Mouse (Mus musculus): ENCODE results near the gene Smarcc1. TPM values are rescaled to one million over a fixed set of nuclear protein-coding genes. Genes with fewer than 3 reads are reported as not detected.

The Smarcc1 gene
- total RNA-seq, 2 experiments from 2014 or later, result 64.5 to 74.5 TPM

GRCm38 (mm10) chr9:110228671-110229070, 111.2 kb downstream of the Smarcc1 start:
- no peak for DNase-seq (ENCODE audit: low spot score in 2 of 2)
- intact Hi-C loops (cut with DNase I), result no loop called here

- intact Hi-C loops (cut with DNase I), result no loop called here
- DNase-seq (ENCODE audit: low spot score in 2 of 2), result no peak
Observed at GRCm38 (mm10) chr9:110229112-110229511, 111.6 kb downstream of the Smarcc1 start.

- DNase-seq (ENCODE audit: low spot score in 2 of 2), result no peak
- intact Hi-C loops (cut with DNase I), result no loop called here
Observed at GRCm38 (mm10) chr9:110229566-110230248, 112.2 kb downstream of the Smarcc1 start.

GRCm38 (mm10) chr9:110230395-110231071, 113.0 kb downstream of the Smarcc1 start:
- no peak for DNase-seq (ENCODE audit: low spot score in 2 of 2)
- intact Hi-C loops (cut with DNase I), result no loop called here

GRCm38 (mm10) chr9:110234962-110235361, 117.5 kb downstream of the Smarcc1 start:
- no peak for DNase-seq (ENCODE audit: low spot score in 2 of 2)
- intact Hi-C loops (cut with DNase I), result no loop called here

- peak in 1 of 2 experiments; percentile 39 for DNase-seq (ENCODE audit: low spot score in 2 of 2)
- intact Hi-C loops (cut with DNase I), result no loop called here
Observed at GRCm38 (mm10) chr9:110243221-110243833, 125.8 kb downstream of the Smarcc1 start, which contains the start of gene Cspg5. TSS of gene Cspg5 (plus strand) at chr9:110243783.

GRCm38 (mm10) chr9:110244567-110244888, 127.0 kb downstream of the Smarcc1 start:
- intact Hi-C loops (cut with DNase I), result loop anchor here (2.0 kb wide), 1 partner anchor 38 kb away; no protein-coding TSS in a partner anchor

GRCm38 (mm10) chr9:110244889-110245589, 127.5 kb downstream of the Smarcc1 start:
- intact Hi-C loops (cut with DNase I), result loop anchor here (2.0 to 5.0 kb wide), 2 partner anchors 38 to 47 kb away; no protein-coding TSS in a partner anchor
- DNase-seq (ENCODE audit: low spot score in 2 of 2), result peak; percentile 84 to 87

More at GRCm38 (mm10) chr9:110244567-110244888, 127.0 kb downstream of the Smarcc1 start:
- DNase-seq (ENCODE audit: low spot score in 2 of 2), result no peak

GRCm38 (mm10) chr9:110245590-110246320, 128.2 kb downstream of the Smarcc1 start:
- intact Hi-C loops (cut with DNase I), result loop anchor here (2.0 to 5.0 kb wide), 2 partner anchors 39 to 47 kb away; no protein-coding TSS in a partner anchor
- DNase-seq (ENCODE audit: low spot score in 2 of 2), result peak; percentile 55 to 70

GRCm38 (mm10) chr9:110246321-110246640, 128.8 kb downstream of the Smarcc1 start:
- no peak for DNase-seq (ENCODE audit: low spot score in 2 of 2)
- intact Hi-C loops (cut with DNase I), result loop anchor here (5.0 kb wide), 1 partner anchor 46 kb away; no protein-coding TSS in a partner anchor

- intact Hi-C loops (cut with DNase I), result loop anchor here (5.0 kb wide), 1 partner anchor 45 kb away; no protein-coding TSS in a partner anchor
Observed at GRCm38 (mm10) chr9:110247049-110247448, 129.5 kb downstream of the Smarcc1 start.

GRCm38 (mm10) chr9:110248861-110249260, 131.4 kb downstream of the Smarcc1 start:
- DNase-seq (ENCODE audit: low spot score in 2 of 2), result no peak
- intact Hi-C loops (cut with DNase I), result loop anchor here (5.0 kb wide), 1 partner anchor 43 kb away; no protein-coding TSS in a partner anchor

More at GRCm38 (mm10) chr9:110247049-110247448, 129.5 kb downstream of the Smarcc1 start:
- DNase-seq (ENCODE audit: low spot score in 2 of 2), result no peak

GRCm38 (mm10) chr9:110249823-110250543, 132.5 kb downstream of the Smarcc1 start:
- DNase-seq (ENCODE audit: low spot score in 2 of 2), result peak; percentile 58 to 62
- intact Hi-C loops (cut with DNase I), result loop anchor here (5.0 kb wide), 1 partner anchor 42 kb away; no protein-coding TSS in a partner anchor

- peak; percentile 32 to 36 for DNase-seq (ENCODE audit: low spot score in 2 of 2)
Observed at GRCm38 (mm10) chr9:110250776-110251175, 133.3 kb downstream of the Smarcc1 start.

GRCm38 (mm10) chr9:110255407-110256019, 138.0 kb downstream of the Smarcc1 start:
- DNase-seq (ENCODE audit: low spot score in 2 of 2), result no peak
- intact Hi-C loops (cut with DNase I), result no loop called here

More at GRCm38 (mm10) chr9:110250776-110251175, 133.3 kb downstream of the Smarcc1 start:
- intact Hi-C loops (cut with DNase I), result no loop called here

- DNase-seq (ENCODE audit: low spot score in 2 of 2), result no peak
- intact Hi-C loops (cut with DNase I), result no loop called here
Observed at GRCm38 (mm10) chr9:110258646-110259045, 141.1 kb downstream of the Smarcc1 start.

GRCm38 (mm10) chr9:110259118-110259517, 141.6 kb downstream of the Smarcc1 start:
- intact Hi-C loops (cut with DNase I), result no loop called here
- no peak for DNase-seq (ENCODE audit: low spot score in 2 of 2)

- no peak for DNase-seq (ENCODE audit: low spot score in 2 of 2)
- intact Hi-C loops (cut with DNase I), result no loop called here
Observed at GRCm38 (mm10) chr9:110263181-110263580, 145.7 kb downstream of the Smarcc1 start.
